Mouse (Mus musculus) adipocyte (in vitro differentiated cells): ENCODE data around the gene Pfkm.

Experiments
- DNase-seq: peaks from one replicate; pipeline ENCODE4 v3.0.0-alpha.2; 2016; ENCODE audit warnings: low spot score

The Pfkm gene

DNA sequence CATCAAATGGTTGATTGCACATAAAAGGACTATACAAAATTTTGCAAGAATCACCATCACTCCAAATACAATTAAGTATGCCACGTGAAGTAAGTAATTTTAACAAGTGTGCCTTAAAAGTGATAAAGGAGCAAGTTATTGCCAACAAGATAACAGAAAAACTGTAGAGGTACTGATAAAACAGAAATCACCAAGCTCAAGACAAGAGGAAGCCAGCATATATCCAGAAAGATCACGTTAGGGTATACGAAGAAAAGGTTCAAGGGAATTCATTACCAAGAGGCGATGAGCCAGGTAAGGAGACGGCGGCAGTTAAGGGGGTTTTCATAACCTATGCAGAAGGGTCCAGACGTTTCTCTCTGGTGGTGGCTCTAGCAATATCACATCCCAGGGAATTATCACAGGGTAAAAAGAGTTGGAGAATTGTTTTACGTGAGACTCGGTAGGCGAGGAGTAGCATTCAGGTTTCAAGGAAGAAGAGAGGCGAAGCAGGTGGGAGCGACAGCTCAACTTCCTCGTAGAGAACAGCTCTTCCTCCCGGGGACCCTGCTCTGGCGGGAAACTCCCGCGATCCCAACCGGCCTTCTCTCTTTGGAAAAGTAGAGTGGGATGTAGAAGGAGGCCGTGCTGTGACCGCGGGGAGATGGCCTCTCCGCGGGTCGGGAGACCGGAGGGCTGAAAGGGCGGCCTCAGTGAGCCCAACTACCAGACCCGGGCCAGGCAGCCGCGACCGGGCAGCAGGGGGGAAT, at the start of gene Pfkm:
Gene Pfkm, plus strand, starts transcription at position 218 of the 749 bp plus-strand sequence.
- DNase-seq = peak; percentile 19

DNA sequence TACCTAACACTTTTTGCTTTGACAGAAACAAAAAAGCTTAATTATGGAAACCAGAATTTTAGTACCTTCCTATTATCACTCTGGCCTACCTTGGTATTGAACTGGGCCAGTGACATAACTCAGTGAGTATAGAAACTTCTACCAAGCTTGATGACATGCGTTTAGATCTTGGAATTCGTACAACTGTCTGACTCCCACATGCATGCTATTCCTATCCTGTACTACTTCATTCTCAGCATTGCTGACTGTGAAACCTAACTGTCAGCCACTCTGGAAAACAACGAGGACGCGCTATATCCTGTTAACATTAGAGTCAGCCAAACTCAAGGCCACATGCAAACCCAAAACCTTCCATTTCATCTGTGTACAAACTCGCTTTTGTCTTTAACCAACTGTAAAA, 48.4 kb upstream of the Pfkm start:
- DNase-seq = no peak

DNA sequence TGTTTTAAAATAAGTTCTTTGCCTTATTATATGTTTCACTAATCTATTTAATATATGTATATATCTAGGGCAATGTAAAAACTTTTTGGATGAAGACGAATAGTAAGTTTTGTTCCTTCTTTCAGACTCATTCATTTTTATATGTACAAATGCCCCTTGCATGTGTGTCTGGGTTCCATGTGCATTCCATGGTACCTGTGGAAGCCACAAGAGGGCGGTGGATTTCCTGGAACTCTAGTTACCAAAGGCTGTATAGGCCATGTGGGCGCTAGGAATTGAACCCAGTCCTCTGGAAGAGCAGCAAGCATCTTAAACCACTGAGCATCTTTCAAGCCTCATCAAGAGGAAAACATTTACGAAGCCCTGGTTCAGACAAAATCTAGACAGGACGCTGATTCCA, 48.0 kb upstream of the Pfkm start:
- DNase-seq = no peak

DNA sequence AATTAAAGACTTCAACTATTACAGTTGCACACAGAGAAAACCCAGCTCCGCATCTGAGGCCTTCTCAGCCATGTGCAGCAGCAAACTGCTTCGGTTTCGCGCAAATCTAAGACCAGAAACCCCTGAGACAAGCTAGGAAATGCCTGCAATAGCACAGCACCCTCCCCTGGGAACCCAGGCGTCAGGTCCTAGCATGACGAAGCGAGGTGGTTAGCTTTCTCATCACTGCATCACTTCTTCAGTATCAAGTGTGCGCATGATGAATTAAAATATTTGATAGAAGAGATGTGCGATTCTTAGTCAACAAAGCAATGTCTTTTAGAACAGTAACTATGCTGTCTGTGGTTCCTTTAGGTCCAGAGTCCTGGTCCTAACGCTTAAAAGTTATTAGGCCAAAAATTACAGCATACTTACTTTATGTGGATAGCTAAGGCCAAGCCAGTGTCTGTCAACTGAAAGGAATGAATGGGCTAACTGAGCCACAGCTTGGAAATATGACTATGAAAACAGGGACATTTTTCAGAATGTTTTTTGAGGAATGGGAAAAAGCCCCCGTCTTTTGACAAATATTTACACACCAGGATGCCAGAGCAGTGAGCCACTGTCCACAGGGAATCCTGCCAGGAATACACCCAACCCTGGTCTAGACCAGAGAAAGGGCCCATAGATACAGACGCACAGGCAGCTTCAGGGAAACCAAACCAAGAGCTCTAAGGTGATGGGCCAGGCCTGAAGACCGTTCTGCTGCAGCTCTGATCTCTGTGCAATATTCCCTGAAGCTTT, 43.3 kb upstream of the Pfkm start:
- DNase-seq = no peak

DNA sequence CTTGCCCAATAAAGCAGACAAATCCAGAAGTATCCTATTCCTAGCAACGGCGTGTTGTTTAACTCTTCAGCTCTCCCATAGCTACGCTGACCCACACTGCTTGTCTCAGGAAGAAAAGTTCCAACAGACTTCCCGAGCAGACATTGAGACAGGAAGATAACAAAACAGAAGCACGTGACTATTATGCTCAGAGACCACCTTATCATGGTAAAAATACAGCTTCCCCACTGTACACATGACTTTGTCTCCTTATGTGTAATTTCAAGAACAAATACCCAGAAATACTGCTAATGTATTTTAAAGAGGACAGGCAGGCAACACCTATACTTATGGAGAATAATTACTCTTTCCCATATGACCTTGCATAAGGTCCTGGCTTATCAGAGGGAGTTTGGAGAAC, 40.7 kb upstream of the Pfkm start:
- DNase-seq = no peak

DNA sequence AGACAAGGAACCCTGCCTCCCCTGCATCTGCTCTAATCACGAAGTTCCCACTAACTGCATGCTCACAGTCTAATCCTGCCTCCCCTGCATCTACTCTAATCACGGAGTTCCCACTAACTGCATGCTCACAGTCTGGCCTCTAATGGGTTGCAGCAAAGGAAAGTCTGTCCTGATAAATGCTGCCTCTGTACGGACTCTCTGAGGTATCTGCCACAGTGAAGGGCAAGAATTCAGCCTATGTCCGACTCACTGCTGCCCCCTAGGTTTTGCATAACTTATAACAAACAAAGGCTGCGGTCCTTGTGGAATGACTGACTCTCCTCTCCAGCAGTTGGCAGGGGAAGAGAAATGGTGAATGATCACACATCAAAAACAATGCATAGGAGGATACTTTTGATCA, 37.1 kb upstream of the Pfkm start:
- DNase-seq = peak; percentile 40

DNA sequence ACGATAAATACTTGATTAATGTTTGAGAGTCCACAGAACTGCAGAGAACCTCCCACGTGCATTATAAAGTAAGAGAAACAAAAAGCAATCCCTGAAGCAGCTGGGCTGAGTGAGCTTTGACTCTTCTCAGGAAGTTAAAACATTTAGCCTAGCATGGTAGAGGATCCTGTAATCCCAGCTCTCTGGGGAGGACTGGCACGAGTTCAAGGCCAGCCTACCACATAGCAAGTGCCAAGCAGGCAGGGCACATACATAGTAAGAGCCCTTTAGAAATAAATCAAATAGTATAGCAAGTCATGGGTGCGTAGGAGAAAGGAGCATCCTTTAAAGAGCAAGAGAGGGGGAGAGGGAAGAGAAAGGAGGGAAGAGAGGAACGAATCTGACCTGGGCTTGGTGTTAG, 26.5 kb upstream of the Pfkm start:
- peak; percentile 64 for DNase-seq

DNA sequence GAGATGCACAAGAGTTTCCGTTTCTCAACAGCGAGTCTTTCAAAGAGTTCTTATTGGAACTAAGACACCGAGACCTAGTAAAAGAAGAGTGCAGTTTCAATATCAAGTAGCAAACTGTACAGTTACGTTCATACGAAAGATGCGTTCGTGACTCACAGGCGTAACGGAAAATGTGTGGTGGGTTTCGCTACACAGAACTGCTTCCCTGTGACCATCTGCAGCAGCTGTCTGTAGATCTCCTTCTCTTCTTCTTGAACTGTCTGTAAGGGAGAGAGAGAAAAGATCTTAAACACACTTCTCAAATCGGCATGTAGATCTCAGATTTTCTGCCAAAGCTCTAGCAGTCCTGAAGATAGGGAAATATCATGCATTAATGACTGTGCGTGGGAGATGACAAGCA, 25.8 kb upstream of the Pfkm start:
- no peak for DNase-seq

DNA sequence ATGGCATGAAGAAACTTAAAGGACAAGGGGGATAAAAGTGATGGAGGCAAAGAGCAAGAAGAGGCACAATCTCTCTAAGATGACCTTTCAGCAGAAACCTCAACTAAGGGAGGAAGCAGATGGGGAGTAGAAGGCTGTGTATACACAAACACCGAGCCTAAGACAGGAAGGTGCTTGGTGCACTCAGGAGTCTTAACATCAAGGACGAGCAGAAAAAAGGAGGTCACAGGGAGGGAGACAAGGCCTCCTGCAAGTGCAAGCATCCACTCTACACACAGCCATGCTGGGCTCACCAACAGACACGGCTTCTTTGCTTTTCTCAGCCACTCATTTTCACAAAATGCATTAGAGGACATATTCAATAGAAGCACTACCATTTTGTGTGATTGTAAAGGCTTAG, 24.9 kb upstream of the Pfkm start:
- DNase-seq = no peak

DNA sequence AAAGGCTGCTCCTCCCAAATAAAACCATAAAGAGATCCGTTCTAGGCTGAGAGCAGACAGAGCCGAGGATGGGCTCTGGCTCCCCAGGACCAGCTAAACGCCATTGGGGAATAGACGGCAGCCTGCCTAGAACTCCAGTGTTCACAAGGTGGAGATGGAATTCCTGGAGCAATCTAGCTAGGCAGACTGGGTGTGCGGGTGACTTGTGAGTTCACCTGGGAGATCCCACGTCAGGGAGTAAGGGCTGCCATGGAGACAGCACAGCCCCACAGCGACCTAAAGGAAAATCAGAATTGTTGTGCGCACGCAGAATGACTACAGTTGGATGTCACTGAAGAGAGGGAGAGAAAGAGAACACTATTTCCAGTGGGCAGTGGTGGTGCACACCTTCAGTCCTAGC, 23.9 kb upstream of the Pfkm start:
- DNase-seq = no peak

DNA sequence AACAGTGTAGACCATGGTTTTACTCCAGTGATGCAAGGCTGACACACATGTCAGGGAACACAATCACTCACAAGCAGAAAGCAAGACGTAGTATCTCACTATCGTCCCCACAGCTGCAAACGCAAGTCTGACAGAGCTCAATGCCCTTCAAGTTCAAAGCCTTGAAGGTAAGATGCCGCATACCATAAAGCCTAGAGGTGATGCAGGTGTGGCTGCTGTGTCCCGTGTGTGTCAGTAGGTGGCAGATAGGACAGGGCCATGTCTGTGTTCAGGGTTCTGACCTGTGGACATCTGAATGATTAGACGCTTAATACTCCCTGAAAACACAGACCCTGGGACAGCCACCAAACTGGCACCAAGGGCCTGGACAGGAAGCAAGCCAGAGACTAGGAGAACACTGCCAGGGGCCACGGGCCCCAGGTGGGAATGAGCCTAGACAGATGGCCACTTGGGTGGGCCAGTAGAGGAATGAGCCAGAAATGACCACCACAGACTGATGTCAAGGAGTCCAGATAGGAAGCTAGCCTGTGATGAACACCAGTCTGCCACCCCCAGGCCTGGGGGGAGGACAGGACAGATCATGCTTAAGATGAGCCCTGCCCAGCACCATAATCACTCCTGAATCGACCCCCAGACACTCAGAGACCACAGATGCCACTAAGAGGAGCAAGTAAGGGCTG, 22.7 kb upstream of the Pfkm start:
- DNase-seq = no peak

DNA sequence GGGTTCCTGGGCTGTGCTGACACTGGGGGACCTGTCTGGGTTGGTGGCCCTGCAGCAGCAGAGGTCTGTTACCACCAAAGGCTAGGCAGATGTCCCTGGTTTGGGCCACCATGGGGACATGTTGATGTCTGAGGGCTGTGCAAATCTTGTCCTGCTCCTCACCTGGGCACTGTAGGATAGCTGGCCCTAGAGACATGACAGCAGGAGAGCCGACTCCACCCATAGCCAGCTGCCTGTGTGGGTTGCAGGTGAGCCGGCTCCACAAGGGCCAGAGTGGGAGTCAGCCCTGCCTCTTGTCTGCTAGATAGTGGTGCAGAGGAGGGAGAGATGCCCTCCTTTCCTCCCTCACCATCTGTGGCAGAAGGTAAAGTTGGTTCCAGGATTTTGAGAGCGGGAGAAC, 22.0 kb upstream of the Pfkm start:
- DNase-seq = no peak

DNA sequence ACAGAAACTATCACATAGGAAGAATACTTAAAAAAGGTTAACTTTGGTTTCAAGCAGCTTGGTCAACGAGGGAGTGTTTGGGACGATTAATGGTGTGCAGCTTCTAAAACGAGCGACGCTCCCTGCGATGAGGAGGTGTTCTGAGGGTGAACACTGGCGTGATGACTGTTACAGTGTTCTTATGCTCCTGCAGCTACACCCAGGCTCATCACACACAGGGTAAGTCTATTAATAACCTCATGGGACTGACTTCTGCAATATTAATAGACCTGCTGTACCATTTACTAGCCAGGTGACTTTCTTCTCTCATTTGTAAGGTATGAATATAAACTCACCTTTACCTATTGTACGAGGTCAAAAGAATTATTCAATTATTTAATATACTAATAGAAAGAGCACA, 17.9 kb upstream of the Pfkm start:
- no peak for DNase-seq

DNA sequence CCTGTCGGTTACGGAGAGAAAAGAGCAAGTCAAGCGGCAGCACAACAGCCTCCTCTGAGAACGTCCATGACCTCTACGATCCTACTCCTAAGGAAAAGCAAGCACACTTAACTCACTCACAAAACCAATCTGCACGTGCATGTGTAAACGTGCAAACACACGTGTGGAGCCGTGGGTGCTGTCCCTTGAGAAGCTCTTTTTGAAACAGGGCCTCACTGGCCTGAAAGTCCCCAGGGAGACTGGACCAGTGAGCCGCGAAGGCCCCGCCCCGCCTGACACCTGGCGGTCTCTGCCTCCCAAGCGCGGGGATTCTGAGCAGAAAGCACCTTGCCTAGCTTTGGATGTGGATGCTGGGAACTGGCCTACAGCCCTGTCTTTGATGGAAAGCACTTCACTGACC, 17.4 kb upstream of the Pfkm start:
- no peak for DNase-seq

DNA sequence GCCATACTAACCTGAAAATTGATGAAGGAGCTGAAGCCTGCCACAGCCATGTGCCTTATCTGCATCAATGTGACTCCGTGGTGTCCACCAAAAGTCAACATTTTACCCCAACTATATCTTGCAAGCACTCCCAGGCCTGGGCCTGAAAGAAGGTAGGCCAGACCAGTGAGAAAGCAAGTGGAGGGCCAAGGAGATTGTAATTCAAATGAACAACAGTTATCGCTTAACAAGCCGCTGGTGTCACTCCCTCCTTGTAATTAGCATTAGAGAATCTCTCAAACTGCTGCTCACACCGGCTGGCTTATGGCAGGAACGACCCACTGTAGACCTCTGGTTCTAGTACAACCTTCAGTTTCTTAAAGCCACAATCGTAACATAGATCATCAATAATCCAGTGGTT, 15.5 kb upstream of the Pfkm start:
- DNase-seq = no peak

DNA sequence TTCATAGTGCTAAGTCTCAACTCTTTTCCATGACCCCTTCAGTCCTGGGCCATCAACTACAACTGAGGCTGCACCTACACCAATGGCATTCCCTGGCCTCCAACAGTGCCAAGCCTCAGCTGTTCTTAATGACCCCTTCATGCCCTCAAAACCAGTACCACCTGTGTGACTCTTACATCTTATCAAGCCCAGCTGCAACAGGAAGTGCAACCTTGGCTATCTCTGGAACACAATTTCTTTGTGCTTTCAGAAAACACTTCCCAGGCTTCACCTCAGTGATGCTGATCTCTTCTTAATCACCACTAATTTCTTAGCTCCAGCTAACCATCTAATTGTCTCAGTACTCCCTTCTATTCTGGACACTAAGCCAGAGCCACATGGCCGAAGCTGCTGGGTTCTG, 3.5 kb upstream of the Pfkm start:
- DNase-seq = no peak

DNA sequence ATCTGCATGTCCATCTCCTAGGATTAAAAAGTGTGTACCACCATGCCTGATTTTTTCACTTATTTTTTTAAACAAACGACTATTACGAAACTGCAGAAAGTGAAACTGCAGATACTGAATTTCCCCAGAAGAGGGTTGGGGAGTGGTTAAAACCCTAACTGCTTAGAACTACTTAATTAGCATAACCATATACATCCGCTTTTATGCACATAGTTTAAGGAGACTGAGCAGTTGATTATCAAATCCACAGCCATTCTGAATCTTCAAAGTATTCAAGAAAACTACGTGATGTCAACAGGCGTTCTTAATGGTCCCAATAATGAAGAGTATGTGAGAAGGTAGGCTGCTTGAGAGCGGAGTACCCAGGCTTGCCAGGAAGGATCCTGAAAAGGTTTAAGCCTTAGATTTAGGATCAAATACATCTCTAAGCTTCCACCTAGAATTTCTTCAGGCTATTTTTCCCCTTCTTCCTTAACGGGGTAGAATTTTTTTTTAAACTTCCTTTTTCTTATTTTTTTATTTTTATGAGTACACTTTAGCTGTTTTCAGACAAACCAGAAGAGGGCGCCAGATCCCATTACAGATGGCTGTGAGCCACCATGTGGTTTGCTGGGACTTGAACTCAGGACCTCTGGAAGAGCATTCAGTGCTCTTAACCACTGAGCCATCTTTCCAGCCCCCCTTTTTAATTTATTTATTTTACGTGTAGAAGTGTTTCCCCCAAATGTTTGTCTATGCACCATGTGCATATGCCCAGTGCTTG, 2.8 kb upstream of the Pfkm start:
- peak; percentile 59 for DNase-seq

DNA sequence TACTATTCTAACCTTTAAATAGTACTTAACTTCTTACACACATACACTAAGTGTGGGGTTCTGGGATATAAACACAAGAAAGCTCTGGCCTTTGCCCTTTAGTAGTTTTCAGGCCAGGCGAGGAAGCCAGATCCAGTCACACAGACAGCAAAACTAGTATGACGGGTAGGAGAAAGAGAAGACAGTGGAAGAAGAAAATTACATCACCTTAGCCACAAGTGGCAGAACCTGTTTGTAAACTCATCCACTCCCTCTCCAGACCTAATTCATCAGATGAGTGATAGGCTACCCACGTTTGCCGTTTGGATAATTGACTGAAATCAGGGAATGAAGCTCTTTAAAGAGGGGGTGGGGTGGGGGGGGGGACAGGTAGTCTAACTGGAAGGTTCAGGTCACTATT, 548 bp upstream of the Pfkm start:
- no peak for DNase-seq

DNA sequence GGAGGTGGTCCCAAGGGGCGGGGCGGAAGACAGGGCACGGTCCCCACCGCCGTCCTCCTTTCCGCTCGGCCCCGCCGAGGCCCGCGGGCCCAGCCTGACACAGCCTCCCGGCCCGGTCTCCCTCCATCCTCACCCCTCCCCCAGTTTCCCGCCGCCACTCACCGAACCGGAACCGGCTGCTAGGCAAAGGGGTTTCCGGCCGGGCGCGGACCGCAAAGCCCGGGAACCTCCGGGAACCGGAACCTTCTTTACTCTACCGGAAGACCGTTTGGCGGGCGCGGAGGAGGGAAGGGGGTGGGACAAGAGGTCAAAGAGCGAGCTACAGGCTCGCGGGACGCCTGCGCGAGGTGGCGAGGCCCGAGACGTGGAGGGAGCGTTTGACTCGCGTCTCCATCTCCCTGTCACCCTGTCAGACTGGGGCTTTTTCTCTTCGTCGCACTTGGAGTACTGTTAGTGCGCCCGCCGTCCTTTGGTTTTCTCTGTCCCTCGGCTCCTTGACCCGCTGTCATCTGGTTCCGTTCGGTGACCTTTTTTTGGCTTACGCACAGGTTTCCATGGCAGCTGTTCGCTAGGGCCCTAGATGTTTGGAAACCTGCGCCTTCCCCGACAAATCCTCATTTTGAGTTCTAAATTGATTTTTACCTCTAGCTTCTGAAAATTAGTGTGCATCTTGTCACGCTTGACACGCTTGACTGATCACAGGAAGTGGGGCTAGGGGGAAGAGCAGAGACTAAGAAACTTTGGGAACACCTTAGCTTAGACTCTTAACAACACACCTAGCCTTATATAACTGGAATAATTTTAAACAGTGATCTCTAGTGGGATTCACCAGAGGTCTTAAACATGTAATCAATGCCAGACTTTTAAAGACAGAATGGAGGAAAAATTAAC, 977 bp downstream of the Pfkm start, which contains the start of gene Senp1:
Gene Senp1, minus strand, starts transcription at position 624 of the 891 bp plus-strand sequence.
- DNase-seq = peak; percentile 94

DNA sequence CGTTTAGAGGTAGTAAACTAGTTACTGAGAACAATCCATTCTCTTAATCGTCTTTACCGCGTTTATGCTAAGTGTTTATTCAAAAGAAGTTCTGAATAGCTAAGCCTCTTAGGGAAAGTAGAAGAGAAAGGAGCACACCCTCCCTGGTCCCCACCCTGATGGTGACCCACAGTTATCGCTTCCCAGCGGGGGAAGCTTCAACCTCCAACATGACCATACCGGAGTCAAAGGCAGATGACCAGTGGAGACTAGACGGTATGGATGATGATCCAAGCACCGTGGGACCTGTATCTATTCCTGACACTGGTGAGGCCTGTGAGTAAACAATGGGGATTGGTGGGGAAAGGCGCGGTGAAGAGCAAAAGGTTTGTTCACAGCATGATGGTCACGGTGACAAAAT, 2.5 kb downstream of the Pfkm start:
- no peak for DNase-seq

DNA sequence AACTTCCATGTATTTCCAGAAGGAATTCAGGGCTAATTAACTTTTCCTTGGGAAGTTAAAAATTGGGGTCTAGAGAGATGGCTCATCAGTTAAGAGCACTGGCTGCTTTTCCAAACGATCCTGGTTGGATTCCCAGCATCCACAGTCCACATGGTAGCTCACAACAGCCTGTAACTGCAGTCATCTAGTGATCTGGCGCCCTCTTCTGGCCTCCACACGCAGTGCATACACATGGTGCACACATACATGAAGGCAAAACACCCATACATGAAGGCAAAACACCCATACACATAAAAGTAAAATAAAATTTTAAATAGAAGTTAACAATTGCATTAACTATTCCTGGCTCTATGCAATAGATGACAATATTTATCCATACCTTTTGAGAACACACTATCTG, 4.6 kb downstream of the Pfkm start:
- DNase-seq = no peak
